Mouse (Mus musculus) cerebellum, adult 11 months (tissue): ENCODE measurements around the gene Bbs9.
"Not testable (repeated sequence)": the region's sequence is repeated elsewhere in the genome, so short reads cannot be mapped to it uniquely, and the experiment has no call there.

Experiments
- DNase-seq: peaks from one replicate; pipeline ENCODE4 v3.0.0; 2022

Bbs9 gene

DNA sequence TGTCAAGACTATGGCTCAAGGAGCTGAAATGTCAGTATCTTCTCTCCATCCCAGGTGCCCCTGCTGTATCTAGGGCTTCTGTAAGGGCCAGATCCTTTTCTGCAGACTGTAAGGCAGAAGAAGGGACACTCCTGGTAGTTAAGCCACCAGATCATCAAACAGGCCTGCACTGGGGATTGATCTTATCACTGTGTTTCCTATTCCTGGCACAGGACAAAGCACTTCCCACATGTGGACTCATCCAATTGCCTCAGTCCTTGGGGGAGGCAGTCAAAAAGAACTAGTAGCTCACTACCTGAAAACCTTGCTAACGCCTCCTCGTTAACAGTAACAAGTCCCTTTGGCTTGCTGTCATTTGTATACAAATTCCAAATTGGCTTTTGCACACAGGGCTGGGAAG lies 336.4 kb downstream of the Bbs9 start:
- DNase-seq = no peak

DNA sequence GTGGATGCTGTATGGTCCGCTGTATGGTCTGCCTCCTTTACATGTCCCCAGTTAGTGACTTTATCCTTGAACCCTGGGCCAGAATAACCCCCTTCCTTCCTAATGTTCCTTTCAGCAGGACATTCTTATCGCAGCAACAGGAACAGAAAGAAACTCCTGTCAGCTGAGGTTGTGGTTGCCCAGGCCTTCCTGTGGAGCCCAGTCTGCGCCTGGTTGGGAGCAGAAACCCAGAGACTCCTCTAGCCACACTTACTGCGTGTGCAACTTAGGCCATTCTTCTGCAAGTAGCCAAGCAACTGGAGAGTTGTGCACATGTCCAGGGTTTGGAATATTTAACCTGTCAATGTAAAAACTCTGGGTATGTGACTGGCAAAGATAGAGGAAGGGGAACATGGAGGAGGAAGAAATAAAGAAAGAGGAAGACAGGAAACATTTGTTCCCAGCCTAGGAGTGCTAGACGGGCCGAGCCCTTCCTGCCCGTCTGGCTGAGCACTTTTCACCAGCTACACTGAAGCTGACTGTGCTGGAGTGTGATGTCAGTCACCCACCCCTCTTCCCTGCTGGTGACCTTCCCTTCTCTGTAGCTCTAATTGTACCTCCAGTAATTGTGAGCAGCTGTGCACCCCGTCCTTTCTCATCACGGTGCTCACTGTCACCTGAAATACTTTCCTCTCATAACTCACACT lies 339.0 kb downstream of the Bbs9 start:
- no peak for DNase-seq

DNA sequence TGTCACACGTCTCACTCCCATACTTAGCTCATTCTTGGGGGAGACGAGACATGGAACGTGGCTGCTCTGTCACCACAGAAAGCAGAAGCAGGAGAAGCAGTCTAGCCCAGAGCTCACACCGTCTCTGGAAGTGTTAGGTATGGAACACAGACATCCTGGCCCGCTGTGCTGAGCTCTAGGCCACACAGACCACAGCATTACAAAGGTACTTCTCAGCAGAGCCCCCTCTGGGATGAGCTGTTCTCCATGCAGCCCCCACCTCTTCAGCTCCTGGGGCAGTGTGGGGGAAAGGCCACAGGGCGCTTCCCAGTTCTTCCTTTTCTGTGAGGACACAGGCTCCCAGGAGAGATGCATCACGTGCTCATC lies 339.6 kb downstream of the Bbs9 start:
- no peak for DNase-seq

DNA sequence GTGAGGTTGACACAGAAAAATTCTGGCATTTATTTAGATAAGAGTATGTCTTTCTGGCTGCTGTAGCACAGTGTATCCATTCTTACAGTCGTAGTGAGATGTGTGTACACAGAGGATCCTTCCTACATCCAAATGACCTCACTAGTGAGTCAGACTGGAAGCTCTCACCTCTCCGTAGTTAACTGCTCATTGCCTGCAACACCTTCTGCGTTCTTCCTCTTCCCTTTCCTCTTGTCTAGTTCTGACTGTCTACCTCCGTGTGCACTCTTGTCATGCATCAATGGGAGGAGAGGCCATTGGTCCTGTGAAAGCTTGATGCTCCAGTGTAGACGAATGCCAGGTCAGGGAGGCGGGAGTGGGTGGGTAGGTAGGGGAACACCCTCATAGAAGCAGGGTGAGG lies 344.0 kb downstream of the Bbs9 start:
- DNase-seq = no peak

DNA sequence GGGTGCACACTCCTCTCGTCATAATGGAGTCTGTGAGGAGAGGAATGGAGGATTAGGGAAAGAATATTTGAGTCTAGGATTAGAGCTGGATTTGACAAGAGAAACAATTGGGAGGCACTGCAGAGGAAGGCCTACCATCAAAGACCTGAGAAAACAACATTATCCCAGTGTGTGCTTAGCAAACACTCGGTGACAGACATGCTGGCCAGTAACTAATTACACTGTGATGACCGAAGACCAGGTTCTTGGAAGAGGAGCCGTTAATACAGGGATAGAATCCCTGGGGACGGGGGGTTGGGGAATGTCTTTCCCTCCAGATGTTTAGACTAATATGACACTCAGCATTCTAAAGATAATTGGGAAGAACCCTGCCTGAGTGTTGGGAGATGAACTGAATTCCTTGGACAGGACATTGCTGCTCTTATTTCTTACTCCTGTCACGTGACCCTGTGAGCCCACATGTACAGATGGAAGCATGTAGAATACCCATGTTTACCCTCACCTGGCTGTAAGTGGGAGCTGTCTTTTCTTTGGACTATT lies 345.2 kb downstream of the Bbs9 start:
- DNase-seq = no peak

DNA sequence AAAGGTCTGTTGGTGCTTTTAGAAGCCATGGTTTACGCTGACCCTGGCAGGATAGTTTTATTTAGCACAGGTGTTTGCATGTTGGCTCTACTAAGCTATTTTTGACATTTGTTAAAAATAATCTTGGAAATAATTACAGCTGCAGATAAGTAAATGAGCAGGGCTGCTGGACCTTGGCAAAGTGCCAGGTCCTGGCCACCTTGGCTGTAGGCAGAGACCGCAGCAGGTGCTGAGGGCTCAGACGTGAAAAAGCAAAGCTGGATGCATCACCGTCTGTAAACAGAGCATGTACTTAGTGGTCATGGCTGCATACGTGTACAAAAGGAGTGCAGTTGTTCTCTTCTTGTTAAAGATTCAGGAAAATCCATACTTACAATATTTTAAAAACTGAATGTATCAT lies 347.3 kb downstream of the Bbs9 start:
- DNase-seq = no peak

DNA sequence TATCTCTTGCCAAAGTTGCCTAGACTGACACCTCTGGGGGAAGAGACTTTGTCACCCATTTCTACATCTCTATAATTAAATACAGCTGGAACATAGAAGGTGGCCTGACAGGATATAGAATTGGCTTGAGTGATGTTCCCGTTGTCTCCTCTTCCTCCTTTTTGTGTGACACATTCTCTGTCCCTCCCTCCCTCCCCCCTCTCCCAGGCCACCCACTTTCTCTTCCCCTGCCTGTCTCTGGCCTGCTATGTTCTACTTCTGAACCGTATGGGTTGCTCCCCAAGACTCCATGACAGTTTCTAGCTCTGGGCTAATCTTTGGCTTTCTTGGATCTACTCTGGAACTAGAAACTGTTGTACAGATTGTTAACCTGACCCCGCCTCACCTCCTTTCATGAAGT lies 348.3 kb downstream of the Bbs9 start:
- DNase-seq = no peak

DNA sequence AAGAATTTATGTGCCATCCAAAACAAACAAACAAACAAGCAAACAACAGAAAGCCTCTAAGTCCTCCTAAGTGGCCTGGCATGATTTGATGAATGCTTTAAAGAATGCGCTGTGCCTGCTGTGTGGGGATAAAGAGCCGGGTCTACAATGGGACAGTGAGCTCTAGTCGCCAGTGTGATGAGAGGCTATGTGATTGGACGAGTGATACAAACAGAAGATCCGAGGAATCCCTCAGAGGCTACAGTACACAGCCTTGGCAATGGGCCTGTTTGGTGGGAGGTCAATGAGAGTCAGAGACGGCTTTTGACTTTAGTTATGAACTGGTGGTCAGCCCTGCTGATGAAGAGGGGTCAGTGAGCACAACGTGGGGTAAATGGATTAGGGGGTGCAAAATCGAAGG lies 349.4 kb downstream of the Bbs9 start:
- DNase-seq = no peak

DNA sequence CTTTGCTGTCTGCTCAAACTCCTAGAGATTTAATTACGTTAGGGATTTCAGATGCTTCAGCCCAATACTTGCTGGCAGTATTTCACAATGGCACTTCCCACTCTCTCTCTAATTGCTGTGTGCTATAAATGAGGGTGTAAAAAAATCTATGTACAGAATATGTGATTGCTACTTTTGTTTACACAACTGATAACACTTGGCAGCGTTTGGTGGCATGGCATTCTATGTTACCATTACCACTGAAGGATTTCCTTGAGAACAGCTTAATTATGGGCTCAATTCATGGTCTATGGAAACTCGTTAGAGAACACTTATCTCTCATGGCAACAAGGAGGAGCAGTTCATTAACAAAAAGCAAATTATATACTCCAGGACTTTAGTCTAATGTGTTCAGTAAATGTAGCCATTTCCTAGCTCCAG lies 351.1 kb downstream of the Bbs9 start:
- no peak for DNase-seq

DNA sequence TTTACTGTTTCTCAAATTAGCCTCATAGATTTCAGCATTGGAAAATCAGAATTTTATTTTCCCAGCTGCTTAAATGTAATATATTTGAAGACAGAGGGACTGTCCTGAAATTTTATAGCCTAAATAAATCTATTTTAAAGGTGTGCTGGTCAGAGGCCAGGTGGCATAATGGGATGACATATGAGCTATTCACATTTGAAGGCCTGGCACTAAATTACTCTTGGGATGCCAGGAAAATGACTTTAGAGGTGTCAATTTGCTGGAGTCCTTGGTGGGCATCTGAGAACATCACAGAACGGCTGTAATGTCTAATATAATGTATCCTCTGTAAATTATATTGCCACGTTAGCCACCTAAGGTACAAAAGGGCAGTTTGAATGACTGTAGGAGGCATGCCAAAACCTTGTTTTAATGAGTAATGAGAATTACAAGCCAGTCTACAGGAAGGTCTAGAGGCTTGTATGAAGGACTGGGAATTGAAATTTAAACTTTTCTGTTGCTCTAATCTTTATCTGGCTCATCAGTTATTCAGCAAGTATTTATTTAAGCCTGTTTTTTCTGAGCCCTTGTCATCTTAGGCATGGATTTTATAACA lies 351.8 kb downstream of the Bbs9 start:
- DNase-seq = peak; percentile 10

DNA sequence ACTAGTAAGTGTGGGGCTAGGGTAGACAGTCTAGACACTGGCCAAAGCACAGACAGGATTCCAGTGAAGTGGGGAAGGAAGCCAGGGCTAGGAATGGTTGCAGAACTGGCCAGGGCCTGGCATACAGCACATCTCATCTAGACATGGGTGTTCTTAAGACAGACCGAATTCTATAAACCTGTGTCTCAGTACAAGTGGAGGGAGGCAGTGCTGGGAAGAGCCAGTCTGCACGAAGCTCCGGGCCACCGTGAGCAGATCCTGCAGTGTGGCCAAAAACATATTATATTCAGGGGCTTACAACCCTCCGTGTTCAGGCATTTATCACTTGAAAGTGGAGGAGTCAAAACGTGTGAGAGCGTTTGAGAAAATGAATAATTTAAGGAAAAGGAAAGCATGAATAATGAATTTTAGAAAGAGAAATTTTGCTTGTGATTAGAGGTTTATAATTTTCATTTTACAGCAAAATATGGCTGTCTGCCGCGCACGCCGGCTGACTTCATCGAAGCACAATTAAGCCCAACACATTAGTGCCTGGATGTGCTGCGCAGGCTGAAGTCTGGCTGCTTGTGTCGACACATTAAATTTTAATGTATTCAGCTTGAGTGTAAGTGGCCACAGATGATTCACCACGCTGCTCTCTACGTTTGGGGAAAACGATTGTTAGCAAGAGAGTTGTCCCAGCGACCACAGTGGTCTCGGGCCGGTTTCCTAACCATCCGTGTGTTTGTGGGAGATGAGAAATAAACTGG lies 353.9 kb downstream of the Bbs9 start:
- DNase-seq = no peak

DNA sequence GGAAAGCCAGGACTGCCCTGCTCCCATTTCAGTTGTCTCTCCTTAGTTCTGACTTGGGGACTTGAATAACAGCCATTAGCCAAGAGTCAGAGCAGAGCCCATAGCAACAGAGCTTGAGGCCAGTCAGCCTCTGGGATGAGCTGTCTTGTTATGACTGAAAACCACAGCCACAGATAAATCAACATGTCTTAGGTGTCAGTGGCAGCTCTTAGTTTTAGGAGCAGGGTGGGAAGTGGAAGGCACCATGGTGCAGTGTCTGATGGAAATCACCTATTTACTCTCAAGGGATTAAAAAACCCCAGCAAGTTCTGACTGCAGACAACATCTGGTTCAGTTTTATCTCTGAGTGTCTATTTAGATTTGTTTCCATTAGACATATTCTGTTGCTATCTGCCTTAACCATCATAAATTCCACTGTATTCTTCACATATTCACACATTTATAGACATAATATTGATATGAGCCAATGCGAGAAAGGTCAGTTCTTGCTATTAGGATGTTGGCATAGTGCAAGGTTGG lies 359.5 kb downstream of the Bbs9 start:
- no peak for DNase-seq

DNA sequence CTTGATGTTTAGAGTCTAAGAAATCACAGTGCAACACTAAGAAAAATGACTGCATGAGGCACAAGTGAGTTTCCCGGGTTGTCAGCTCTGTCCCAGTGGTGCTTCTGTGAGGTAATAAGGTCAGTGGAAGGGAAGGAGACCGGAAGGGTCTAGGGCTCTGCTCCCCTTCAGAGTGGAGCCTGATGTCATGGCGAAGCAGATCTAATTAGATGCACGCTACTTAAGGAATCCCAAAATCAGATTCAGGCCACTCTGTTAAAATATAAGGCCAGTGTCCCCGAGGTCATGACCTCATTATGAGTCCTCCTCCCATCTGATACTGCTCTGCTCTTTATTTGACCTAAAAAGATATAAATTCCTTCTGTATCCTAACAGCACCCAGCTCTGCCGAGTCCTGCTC lies 361.5 kb downstream of the Bbs9 start:
- no peak for DNase-seq

DNA sequence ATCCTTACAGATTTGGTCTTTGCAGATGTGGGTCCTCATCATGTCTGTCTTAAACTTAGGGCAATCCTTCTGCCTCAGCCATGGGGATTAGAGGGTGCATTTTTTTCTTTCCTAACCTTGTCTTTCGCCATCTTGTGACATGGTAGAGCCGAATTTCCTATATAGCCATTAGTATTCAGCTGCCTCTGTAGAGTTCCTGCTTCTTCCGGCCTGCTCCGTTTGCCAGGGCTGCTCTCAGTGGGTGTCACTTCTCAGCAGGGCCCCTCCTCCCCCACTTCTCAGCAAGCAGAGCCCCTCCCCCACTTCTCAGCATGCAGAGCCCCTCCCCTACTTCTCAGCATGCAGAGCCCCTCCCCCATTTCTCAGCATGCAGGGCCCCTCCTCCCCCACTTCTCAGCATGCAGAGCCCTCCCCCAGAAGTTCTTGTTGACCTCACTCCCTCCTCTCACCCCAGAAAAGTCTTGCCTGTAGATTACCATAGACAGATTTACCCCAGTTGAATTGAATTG lies 362.2 kb downstream of the Bbs9 start:
- DNase-seq = no peak

DNA sequence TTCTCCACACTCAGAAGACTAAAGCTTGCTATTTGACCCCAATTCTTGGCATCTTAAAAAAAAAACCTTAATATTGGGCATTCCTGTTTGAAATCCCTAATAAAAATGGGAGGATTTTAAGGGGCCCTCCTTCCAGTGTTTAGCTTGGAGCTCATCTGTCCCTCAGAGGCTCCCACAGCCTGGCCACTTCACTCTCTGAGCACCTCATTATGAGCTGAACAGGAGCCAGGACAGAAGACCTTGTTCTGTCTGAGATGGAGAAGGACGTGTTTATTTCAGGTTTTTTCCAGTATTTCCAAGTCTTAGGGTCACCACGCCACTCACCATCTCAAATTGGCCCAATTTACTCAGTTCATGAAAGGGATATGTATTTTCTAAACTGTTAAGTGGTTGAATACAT lies 370.5 kb downstream of the Bbs9 start:
- DNase-seq = no peak

DNA sequence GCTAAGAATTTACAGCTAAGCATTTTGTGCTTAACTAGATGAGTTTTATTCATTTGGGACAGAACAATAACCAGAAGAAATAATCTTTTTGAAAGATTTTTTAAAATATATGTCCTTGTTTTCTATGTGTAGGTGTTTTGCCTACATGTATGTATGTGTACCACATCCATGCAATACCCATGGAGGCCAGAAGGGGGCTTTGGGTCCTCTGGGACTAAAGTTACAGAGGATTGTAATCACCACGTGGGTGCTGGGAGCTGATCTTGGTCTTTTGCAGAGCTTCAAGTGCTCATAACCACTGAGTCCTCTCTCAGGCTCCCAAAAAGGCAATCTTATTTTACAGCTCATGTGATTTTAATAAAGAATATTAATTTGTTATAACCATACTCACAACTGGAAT lies 371.3 kb downstream of the Bbs9 start:
- DNase-seq = no peak

DNA sequence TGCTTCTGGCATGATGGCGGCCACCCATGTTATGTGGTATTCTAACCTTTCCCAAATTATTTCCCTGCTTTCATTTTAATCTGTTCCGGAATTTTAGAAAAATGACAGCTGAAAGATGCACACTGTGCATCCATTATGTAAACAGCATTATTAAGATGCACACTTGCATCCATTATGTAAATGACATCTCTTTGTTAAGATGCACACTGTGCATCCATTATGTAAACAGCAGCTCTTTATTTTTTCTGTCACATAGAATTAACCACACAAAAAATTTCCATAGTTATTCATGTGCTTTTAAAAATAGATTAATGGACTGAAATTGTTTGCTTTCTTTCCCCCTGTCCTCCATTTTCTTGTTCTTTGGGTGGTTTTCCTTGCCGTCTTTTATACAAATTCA lies 373.3 kb downstream of the Bbs9 start:
- DNase-seq = no peak

DNA sequence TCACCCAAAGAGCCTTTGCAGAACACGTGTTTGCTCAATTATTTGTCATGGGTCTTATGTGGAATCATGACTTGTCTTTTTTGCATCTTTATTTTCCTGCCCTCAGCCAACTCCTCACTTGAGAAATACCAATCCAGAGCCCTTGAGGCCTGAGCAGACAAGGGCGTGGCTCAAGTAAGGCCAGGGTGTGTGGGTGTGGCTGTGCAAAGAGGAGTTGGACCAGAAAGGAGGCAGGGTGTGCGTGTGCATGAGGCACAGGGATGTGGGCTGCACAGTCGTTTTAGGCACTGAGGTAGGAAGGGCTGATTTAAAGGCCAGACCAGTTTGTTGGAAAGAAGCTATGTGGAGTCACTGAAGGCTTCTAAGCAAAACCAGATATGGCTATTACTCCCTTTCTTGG lies 373.7 kb downstream of the Bbs9 start:
- DNase-seq = no peak

DNA sequence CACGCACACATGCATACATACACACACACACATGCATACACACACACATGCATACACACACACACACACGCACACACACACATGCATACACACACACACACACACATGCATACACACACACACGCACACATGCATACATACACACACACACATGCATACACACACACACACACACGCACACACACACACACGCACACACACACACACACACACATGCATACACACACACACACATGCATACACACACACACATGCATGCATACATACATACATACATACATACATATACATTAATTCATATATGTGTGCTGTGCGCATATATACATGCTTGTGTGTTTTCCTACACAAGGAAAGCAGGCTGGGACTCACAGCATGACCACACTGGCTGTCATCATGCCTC lies 393.6 kb downstream of the Bbs9 start:
- not testable (repeated sequence) for DNase-seq

DNA sequence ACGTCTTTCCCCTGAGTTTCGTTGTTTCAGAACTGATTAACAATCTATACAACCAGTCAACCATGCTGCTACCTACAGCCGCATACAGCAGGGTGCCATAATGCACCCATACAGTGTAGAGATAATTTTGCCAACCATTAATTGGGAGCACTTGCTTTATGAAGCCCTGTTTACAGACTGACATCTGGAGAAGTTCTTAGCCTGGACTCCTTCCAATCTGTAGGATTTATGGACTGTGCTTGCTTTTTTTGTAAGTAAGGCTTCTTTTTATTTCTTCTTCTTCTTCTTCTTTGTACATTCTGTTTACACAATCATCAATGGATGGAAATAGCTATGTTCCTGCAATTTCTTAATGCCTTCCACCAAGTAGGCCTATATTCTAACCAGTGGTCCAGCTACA lies 395.1 kb downstream of the Bbs9 start:
- no peak for DNase-seq

DNA sequence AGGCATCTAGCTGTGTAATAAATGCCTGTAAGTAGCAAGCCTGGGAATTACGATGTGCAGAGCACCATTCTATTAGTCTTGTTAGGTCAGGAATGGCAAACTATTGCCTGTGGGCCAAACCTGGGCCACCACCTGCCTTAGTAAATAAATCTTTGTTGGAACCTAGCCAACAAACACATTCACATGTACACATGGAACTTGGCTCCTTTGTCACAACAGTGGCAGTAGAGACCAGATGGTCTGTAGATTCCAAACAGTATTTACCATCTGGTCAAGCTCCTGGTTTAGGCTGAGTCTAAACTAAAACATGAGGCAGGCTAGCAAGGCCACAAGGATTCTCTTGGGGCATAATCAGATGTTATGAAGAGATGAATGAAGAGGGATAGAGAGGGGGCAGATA lies 399.7 kb downstream of the Bbs9 start:
- DNase-seq = peak; percentile 51

DNA sequence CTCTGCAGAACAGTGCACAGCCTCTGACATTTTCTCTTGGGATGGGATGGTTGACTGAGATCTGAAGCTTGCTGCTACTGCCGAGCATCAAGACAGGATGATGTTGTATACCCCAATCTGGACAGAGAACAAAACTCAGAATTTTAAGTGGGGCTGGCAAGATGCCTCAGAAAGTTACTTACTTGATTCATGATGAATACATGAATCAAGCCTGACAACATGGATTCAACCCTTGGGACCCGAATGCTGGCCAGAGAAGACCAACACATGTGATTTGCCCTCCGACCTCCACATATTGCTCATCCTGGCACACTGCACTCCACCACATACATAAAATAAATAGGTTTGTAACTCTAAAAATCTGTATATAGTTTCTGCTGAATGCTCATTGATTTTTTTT lies 403.8 kb downstream of the Bbs9 start:
- no peak for DNase-seq

DNA sequence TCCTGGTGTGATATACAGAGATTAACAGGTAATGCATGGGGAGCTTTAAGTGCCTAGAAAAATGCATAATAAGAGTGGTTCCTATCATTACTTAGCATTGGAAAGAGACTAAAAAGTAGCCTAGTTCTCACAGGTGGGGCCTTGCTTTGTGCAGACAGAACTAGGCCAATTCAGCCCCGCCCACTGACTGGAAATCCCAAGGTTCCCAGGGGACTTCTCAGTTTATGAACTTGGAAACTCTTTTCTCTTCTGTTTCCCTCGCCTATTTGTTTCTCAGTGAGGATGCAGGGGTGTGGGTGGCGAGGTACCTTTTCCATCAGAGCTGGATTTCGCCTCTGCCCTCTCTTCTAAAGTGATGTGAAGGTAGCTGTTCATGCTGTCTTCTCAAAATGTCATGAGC lies 410.8 kb downstream of the Bbs9 start:
- no peak for DNase-seq

DNA sequence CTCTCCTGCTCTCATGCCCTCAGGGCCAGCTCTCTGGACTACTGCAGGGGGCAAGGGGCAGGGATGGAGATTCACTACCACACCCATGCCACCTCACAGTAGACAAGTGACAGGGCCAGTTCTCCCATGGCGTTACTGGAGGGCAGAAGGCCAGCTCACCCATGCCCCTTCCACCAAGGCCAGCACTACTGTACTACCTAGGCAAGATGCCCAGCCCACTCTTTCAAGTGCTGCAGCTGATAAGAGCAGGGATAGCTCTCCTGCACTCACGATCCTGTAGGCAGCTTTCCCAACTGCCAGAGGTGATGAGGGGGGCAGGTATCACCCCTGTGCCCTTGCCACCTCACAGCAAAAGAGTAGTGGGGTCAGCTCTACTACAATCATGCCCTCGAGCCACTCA lies 429.9 kb downstream of the Bbs9 start:
- no peak for DNase-seq
